Mouse (Mus musculus): Measurements from ENCODE around the gene Lmna.

The Lmna gene

DNA sequence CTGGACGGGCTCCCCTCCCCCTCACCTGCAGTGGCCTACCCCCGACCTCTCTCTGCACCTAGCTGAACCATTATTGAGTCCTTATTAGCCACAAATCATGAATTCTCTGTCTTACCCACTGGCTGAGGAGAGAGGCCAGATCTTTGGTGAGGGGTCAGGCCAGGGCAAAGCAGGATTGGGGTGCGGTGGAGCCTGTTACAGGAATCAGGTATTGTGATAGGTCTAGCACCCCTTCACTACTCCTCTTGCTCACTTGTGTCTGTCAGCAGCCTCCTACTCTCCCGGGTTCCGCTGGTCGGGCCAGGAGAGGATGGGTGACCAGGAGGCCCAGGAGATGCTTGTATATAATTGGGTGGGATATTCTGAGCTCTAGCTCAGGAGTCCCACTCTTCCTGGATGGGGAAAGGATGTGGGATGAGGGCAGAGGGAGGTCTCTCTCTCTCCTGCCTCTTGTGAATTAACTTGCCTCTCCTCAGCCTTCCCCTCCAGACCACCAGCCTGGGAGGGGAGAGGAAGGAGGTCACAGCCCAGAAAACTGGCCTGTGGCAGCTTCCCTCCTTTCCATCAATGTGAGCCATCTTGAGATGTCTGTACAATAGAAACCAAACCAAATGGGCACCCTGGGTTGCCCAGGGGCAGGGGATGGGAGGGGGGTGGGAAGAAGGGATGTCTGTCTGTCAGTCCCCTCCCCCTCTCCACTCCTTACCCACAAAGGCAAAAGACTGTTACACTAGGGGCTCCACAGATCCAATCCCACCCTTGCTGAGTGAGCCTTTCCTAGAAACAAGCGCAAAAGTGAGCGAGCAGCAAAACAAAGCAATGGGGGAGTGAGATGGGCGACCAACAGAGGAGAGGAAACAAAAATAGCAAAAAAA is 28.8 kb upstream of the Lmna start:
- DNase-seq: no peak

DNA sequence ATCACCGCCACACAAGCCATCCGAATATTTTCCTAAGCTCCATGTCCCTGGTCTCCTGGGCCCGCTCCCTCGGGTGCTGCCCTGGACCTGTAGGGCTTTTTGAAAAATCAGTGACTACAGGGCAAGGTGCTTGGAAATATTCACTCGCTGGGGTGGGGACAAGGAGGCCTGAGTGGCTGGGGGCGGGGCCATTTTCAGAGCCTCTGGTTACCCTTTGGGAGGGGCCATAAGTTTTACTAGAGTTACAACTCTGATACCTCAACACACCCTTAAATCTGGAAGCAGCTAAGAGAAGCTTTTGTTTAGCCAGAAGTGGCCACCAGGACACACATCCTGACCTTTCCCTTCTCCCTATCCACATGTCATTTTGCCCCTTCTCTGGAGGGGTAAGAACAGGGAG is 27.4 kb upstream of the Lmna start:
- peak; percentile 35 for DNase-seq

DNA sequence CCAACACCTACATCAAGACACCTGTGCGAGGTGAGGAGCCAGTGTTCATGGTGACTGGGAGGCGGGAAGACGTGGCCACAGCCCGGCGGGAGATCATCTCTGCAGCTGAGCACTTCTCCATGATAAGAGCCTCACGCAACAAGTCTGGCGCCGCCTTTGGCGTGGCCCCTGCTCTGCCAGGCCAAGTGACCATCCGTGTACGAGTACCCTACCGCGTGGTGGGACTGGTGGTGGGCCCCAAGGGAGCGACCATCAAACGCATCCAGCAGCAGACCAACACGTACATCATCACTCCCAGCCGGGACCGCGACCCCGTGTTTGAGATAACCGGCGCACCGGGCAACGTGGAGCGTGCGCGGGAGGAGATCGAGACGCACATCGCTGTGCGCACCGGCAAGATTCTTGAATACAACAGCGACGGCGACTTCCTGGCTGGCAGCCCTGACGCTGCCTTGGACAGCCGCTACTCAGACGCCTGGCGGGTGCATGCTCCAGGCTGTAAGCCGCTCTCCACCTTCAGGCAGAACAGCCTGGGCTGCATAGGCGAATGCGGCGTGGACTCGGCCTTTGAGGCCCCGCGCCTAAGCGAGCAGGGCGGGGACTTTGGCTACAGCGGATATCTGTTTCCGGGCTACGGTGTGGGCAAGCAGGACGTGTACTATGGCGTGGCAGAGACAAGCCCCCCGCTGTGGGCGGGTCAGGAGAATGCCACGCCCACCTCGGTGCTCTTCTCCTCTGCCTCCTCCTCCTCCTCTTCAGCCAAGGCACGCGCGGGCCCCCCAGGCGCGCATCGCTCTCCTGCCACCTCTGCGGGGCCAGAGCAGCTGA is 26.6 kb upstream of the Lmna start:
- peak; percentile 88 for DNase-seq

DNA sequence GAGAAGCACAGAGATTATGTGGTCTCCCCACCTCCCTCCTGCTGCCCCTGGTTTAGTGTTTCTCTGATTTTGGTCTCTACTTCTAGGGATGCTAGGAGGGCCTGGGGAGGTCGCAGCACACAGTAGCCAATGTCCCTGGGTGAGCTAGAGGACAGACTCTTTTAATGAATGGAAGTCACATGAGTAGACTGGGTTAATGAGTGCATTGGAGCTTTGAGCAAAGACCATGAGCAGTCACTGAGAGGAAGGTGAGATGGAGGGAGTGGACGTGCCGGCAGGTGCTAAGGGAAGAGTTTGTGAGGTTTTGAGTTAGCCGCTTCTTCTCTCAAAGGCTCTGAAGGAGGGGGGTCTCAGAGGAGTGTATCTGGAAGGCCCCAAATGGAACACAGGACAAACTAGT is 25.8 kb upstream of the Lmna start:
- no peak for DNase-seq

DNA sequence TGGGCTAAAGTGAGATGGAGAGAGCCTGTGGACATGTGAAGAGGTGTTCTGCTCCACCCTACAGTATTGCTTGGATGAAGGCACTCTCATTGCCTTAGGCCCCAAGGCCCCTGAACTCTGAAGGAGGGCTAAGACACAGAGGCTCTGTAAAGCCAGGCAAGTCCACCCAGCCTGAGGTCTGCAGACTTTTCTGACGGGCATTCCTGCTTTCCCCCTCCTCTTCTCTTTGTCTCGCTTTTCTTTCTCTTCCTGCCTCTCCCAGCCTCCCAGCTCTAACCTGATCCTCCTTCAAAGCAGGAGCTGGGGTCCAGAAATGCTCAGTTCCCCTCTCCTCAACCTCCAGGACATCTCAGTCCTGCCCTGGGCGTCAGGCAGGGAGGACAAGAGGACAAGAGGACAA is 25.2 kb upstream of the Lmna start:
- DNase-seq: no peak

DNA sequence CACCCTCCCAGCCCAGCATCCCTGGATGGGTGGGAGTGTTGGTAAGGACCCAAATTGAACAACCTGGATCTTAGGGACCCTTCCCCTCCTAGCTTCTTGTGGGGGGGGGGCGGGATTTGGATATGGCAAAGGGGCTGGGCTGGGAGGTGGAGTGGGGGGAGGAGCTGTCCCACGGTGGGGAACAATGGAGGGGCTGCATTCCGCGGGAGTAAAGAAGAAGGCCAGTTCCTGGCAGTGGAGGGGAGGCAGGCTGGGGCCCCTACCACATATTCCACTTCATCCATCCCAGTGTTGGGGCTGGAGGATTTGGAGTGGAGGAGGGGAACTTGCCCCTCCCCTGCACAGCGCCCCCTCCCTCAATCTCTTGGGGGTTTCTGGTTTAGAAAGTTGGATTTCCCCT is 23.9 kb upstream of the Lmna start:
- no peak for DNase-seq

DNA sequence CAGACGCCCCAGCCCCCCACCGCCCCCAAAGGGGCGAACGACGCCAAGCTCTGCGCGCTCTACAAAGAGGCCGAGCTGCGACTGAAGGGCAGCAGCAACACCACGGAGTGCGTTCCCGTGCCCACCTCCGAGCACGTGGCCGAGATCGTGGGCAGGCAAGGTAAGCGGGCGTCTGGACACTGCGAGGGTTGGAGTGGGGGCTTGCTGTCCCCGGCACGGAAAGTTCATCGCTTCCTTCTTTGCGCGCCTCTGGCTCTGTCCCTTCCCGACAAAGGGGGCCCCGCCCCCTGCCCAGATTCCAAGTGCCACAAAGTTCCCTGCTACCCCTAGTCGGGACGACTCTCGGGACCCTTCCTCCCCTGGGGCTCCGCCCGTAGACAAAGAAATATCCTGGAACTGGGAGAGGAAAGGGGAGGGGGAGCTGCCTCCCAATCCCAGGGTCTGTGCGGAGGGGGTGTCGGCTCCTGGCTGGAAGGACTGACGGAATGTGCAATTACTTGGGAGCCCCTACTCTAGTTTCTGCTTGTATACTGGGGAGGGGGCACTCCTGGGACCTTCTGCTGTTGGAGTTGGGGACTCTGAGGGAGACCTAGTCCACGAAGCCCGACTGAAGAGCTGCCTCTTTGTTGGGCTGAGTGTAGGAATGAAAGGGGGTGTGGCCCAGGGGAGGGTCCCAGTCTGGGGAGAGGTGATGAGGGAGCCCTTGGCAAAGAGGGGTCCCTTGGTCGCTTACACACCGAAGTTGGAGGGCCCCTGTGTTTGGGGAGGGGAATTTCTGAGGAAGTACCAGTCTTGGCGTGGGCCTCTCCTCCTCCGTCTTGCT is 23.1 kb upstream of the Lmna start:
- DNase-seq: peak; percentile 22

DNA sequence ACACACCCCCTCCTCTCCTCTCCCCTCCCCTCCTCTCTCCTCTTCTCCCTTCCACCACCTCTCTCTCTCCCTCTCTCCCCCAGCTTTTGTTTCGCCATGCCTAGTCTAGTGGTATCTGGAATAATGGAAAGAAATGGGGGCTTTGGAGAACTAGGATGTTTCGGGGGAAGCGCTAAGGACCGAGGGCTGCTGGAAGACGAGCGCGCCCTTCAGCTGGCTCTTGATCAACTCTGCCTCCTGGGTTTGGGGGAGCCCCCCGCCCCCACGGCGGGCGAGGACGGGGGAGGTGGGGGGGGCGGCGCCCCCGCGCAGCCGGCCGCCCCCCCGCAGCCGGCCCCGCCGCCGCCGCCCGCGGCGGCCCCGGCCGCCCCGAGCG is 22.5 kb upstream of the Lmna start, which contains the start of gene Mex3a:
Gene Mex3a (plus strand): TSS at position 97 of the 376 bp plus-strand sequence.
- DNase-seq: no peak

DNA sequence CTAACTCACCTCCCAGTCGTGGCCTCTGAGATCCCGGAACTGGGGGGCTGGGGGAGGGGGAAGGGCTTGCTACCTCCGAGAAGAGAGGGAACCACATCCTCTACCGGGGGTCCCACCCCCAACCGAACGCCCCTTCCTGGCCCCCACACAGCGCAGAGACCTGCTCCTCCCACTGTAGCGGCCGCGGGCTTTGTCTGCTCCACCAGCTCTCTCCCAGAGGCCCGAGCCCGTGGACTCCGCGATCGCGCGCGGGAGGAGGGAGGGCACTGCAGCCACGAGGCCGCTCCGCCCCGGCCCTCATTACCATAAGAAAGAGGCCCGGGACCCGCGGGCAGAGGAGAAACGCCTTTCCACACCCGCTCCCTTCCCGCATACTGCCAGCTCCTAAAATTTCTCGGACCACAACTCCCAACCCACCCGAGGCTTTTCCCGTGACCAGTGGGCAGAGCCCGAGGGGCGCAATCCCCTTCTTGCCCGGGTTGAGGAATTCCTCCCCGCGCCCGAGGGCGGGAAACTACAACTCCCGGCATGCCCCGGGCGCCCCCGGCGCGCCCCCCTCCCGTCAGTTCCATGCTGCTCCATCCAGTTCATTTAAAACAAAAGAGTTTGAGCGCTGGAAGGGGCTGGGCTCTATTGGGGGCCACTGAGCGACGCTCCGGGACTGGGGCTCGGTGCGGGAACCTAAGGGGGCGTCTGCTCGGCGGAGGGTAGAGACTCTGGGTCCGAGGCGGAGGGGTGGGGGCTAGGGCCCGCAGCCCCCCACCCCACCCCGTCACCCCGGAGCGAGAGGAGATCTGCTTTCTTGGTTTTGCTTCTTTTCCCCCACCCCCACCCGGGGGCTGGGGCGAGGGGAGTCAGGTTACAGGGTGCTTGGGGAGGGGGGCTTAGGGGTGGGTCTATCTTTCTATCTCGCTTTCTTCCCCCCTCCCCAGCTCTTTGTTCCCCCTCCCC is 21.9 kb upstream of the Lmna start:
- DNase-seq: peak; percentile 82

DNA sequence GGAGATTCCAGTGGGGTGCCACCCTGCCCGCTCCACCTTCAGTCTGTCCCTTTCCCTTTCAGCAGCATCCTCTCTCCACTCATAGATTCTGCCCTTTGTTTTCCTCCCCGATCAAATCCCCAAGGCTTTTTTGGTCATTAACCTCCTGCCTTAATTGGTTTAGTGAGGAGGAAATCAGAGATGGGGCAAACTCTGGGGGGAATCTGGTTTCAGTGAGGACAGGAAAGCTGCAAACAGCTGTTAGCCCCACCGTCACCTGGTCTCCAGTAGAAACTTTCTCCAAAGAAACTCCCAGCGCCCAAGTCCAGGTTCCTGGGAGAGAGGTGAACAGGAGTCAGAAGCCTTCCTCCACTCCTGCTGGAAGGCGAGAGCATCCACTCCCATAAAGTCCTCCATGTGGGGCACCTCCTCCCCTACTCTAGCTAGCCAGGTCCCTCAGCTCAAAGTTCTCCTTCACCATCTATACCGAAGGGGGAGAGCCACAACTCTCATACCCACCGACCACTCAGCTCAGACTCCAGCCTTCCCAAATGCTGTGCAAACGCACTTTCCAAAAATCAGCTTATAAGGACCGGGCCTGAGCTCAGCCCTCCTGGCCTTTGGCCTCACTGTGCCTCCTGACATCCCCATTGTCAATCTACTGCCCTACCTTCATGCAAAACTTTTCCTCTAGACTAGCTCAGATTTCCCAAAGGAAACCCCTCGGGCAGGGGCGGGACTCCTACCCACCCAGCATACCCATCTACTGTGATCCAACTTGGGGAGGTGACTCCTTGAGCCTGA is 20.5 kb upstream of the Lmna start:
- no peak for DNase-seq

DNA sequence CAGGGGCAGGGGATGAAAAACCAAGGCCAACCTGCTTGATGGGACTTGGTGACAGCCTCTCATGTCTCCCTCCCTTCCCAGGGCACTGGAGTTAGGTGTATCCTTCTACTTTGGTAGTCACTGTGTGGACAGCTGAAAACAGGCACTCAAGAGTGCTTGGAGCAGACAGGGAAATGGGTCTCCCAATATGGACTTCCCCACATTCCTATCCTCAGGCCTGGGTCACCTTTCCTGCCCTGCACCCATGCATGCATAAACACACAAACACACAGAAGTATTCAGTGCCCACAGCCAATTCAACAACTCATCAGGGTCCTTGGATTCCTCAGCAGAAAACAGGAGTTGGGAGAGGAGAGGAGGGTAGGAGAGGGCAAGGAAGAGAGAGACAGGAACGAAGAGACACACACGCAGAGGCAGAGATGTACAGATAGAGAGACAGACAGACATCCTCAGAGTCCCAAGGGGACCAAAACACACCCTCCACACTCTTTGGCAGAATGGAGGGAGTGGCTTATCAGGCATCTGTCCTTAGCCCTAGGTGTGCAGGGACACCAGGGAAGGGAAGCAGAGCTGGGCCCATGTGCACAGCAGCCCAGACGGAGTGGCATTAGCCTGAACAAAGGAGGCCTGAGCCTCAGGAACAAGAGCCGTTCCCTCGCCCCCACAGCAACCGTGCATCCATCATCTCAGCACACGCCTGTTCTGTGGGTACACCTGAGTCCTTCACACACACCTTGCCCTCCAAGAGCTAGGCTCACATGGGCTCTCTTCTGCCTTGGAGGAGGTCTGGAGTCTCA is 19.6 kb upstream of the Lmna start:
- DNase-seq: no peak

DNA sequence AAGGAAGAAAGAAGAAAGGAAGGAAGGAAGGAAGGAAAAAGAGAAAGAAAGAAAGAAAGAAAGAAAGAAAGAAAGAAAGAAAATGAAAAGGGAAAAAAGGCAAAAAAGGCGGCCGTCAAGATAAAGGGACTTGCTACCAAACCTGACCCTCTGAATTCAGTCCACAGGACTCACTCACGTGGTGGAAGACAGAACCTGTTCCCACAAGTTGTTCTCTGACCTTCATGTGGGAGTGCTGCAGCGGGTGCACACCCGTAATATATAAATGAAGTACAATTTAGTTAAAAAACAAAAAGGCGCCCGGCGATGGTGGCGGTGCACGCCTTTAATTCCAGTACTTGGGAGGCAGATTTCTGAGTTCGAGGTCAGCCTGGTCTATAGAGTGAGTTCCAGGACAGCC is 18.9 kb upstream of the Lmna start:
- DNase-seq: no peak

DNA sequence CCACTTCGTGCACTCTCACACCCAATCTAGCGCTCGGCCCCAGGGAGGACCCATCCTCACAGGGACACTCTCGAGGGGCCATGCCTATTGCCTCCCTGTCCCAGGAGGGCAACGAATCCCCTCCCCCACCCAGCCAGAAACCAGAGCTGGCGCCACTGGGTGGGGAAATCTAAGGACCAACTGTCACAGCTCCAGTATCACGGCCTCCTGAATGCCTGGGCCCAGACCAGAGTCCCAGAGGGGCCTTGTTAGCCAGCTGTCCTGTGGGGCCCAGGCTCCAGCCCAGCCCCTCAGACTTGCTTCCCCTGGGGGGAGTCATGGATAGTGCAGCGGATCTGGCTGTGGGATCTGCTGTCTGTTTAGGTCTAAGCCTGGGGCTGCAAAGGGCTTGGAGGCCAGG is 17.8 kb upstream of the Lmna start:
- DNase-seq: no peak

DNA sequence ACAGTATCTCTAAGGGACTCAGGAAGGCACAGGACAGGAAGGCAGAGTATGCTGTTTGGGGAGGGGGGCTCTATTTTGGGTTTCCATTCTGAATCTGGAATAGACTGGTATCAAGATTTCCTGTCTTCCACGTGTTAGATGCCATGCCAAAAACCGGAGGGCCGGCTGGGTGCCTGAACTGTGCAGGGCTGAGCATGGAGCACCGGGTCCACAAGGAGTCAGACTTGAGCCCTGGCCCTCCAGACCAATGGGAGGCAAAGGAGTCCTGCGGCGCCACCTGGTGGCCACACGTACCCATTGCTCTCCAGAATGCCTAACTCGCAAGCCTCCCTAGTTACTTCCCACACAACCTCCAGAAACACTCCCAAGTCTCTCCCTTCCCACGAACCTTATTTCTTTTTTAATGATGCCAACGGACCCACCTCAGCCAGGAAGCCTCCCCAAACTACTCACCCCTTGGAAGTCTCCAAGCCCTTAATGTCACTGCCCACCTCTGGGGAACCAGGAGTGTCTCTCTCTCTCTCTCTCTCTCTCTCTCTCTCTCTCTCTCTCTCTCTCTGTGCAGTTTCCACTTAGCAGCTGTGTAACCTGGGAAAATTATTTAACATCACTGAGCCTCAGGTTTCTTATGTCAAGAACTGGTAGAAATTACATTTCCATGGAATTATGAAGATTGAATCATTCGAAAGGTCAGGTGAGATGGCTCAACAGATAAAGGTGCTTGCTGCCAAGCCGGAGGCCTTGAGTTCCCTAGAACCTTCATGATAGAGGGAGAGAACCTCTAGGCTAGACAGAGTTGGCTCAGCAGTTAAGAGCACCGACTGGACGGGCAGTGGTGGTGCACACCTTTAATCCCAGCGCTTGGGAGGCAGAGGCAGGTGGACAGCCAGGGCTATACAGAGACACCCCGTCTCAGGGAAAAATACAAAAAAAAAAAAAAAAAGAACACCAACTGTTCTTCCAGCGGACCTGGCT is 16.7 kb upstream of the Lmna start:
- peak; percentile 91 for DNase-seq

DNA sequence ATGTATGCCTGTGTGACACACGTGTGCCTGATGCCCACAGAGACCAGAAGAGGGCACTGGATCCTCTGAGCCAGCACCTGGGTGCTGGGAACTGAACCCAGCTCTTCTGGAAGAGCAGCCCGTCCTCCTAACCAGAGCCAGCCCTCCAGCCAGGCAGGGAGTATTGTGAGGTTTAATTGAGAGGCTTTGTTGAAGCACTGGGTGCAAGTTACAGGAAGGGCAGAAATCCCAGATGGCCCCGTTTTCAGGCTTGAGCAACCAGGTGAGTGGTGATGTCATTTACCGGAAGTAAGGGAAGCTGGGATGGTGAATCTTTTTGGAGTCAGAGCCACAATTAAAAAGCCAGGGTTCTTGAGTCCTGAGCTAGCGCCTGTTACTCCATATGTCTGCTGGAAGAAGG is 15.3 kb upstream of the Lmna start:
- DNase-seq: no peak

DNA sequence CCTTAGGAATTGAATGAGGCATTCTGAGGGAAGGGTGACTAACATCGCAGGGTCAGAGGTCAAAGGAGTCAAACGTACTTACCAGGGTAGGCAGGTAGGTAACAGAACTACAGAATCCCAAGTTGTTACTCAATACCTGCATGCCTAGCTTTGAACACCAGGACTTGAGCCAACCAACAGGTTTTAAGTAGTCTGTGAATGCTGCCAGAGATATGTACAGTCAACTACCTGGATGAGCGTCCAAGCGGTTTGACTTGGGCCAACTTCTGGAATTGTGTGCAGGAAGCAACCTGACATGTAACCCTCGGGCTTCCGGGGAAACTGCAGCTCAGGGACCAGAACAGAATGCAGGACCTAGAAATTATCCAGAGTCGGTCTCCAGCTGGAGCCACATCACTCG is 13.3 kb upstream of the Lmna start:
- no peak for DNase-seq

DNA sequence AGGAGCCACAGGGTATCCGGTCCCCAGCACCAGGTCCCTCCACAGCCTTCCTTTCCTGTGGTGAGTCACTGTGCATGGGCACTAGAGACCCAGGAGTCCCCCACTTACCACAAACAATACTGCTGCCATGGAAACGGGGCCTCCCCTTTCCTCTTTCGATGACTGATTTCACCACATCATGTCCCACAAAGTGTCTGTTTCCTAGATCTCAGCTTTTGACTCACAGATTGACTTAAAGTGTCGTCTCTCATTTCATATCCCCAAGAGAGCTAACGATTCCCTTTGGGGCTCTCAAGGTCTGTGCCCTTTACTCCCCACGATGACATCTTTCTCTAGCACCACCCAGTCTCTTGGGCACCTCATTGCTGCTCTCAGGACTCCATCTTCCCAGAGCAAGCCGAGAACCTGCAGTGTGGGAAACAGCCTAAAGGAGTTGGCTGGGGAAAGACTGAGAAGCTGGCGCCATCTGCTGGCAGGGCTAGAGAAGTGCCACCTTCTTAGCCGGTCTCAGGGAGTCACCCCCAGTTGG is 12.1 kb upstream of the Lmna start:
- peak; percentile 80 for DNase-seq

DNA sequence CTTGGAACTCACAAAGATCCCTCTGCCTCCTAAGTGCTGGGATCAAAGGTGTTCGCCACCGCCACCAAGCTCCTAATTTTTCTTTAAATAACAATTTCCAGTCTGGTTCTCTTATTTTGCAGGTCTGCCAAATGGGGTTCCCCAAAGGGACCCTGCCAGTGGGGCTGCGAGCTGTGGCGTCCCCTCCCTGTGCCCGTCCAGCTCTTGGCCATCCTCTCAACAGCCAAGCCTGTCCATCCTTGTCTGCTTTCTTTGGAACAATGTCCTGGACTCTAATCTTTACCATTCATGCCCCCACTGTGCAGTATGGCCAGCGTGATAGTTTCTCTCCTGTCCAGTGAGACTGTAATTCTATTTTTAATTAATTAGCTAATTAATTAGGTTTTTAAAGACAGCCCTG is 11.4 kb upstream of the Lmna start:
- DNase-seq: no peak

DNA sequence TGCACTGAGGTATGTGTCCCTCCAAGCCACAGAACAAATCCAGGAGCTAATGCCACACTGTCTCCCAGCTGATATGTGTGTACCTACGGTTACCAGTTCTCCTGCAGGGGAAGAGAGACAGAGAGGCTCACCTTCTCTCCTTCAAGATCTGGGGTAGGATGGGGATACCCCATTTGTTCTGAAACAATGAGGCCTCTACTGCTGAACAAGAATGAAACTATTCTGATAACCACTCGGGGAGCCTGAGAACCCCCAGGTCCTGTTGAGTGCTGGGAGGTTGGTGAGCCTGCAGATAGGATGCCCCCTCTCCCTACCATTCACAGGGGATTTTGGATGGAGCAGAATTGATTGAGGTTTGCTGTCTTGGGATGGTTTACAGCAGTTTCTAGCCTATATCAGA is 10.3 kb upstream of the Lmna start:
- no peak for DNase-seq

All from liver (tissue).